Mouse (Mus musculus): ENCODE data around the gene Alcam.

- TF ChIP-seq POLR2A (IDR thresholded peaks at IDR 0.05; ENCODE audit: insufficient read depth, low read depth, low read length) (no peak), CTCF (IDR thresholded peaks at IDR 0.05) (no peak), EP300 (IDR thresholded peaks at IDR 0.05; ENCODE audit: insufficient read depth, low read depth, low read length) (no peak)
These were observed 203.7 kb downstream of the Alcam start for GRCm38 (mm10) chr16:52250196-52250595.
